Mouse (Mus musculus) gastrocnemius, postnatal 4 days (tissue): ENCODE measurements around the gene Bicdl2. TPM values are rescaled to one million over a fixed set of nuclear protein-coding genes. Genes with fewer than 3 reads are reported as not detected.

Experiments
- DNase-seq, 2 experiments: peaks; one replicate each; pipeline ENCODE4 v3.0.0; 2021 to 2022; ENCODE audit warnings: low spot score in 2 of 2, mixed read lengths in 2 of 2
- total RNA-seq, 2 experiments: library from RNA; stranded (reverse); gene quantifications; 2 replicates each; pipeline ENCODE4 v1.2.3; 2021

Gene Bicdl2
- total RNA-seq, 2 experiments from 2014 or later: not detected

- peak; percentile 64 to 73 for DNase-seq
Observed at GRCm38 (mm10) chr17:23706212-23706611, 45.9 kb downstream of the Bicdl2 start.

DNA sequence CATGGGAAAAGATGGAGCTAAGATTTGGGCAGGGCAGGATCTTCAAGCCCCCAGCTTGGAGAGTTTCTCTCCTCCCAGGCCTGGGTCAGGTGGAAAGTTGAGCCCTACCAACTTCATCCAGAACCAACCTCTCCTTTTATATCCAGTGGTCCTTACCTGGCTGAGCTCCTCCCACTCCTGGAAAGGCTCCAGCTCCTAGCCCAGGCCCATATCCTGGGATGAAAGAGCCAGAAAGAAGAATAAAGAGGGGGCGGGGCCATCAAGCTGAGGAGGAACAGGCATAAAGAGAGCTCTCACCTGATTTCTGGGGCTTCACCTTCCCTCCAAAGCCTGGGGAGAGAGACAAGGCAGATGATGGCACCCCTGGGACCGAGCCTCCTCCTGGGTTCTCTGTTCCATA, 56.7 kb downstream of the Bicdl2 start:
- DNase-seq: no peak

Other genes with a start within 250 kb of the Bicdl2 start
- not detected for gene Vmn2r117, start 180.8 kb upstream of the Bicdl2 start, total RNA-seq
- gene Zfp213, start 96.3 kb upstream of the Bicdl2 start, total RNA-seq: 1 to 10 TPM; 4.7 to 5.3 TPM
- 1 to 10 TPM; 8.3 to 9.9 TPM for gene Zfp13, start 61.0 kb upstream of the Bicdl2 start, total RNA-seq
- not detected for gene Zscan10, start 59.6 kb upstream of the Bicdl2 start, total RNA-seq
- gene Mmp25, start 15.2 kb upstream of the Bicdl2 start, total RNA-seq: under 1 TPM; 0.70 to 0.71 TPM
- gene Hcfc1r1, start 13.1 kb downstream of the Bicdl2 start, total RNA-seq: 100 to 1,000 TPM; 214 to 230 TPM
- 10 to 100 TPM; 18.8 to 20.8 TPM for gene Thoc6, start 13.4 kb downstream of the Bicdl2 start, total RNA-seq
- gene Tnfrsf12a, start 17.0 kb downstream of the Bicdl2 start, total RNA-seq: 10 to 100 TPM; 43.7 to 55.5 TPM
- gene Cldn6, start 18.7 kb downstream of the Bicdl2 start, total RNA-seq: not detected
- under 1 TPM; 0.61 to 0.91 TPM for gene Cldn9, start 23.5 kb downstream of the Bicdl2 start, total RNA-seq
- gene 1520401A03Rik, start 62.3 kb downstream of the Bicdl2 start, total RNA-seq: under 1 TPM; 0.26 to 0.66 TPM
- 10 to 100 TPM; 11.1 to 12.4 TPM for gene Pkmyt1, start 65.8 kb downstream of the Bicdl2 start, total RNA-seq
- 10 to 100 TPM; 12.5 to 13.4 TPM for gene Paqr4, start 80.4 kb downstream of the Bicdl2 start, total RNA-seq
- under 1 TPM; 0.13 to 0.20 TPM for gene Kremen2, start 85.3 kb downstream of the Bicdl2 start, total RNA-seq
- gene Flywch1, start 111.1 kb downstream of the Bicdl2 start, total RNA-seq: 10 to 100 TPM; 44.5 to 49.2 TPM
- 1 to 10 TPM; 5.6 to 6.0 TPM for gene Flywch2, start 125.6 kb downstream of the Bicdl2 start, total RNA-seq
- gene Srrm2, start 130.0 kb downstream of the Bicdl2 start, total RNA-seq: 100 to 1,000 TPM; 293 to 304 TPM
- gene Elob, start 168.6 kb downstream of the Bicdl2 start, total RNA-seq: 100 to 1,000 TPM; 428 to 459 TPM
- gene Prss33, start 175.6 kb downstream of the Bicdl2 start, total RNA-seq: not detected
- not detected for gene Prss32, start 183.3 kb downstream of the Bicdl2 start, total RNA-seq
- gene Prss41, start 183.7 kb downstream of the Bicdl2 start, total RNA-seq: under 1 TPM in 1 of 2 experiments, not detected in 1; 0.18 TPM
- not detected for gene Prss21, start 207.6 kb downstream of the Bicdl2 start, total RNA-seq
- gene Dcpp1, start 220.4 kb downstream of the Bicdl2 start, total RNA-seq: not detected
- gene Dcpp2, start 220.4 kb downstream of the Bicdl2 start, total RNA-seq: not detected